Mouse (Mus musculus): Measurements from ENCODE around the gene Scgb2b2. TPM values are rescaled to one million over a fixed set of nuclear protein-coding genes. Genes with fewer than 3 reads are reported as not detected.

The Scgb2b2 gene
- polyA plus RNA-seq (2012; rRNA removed), result not detected in 2 replicates

DNA sequence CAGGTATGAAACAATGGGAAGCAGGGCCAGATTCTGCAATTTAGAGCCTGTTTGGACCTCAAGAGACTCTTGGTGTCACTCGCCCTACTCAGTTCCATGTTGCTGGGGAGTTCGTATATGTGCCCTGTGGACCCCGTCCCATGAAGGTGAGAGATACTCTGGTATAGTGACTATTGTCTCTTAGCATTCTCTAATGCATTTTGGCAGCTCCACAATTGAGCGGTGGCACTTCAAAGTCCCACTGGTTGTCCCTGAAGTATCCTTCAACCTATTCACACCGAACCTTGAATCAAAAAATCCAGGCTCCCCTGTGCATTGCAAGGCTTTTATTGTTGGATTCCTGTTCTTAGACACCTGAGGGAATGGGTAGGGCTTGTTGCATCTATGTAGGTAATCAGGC lies at the start of gene Scgb2b2:
Gene Scgb2b2, plus strand, starts transcription at position 301 of the 400 bp plus-strand sequence.
- DNase-seq (ENCODE audit: low read depth), result no peak

DNA sequence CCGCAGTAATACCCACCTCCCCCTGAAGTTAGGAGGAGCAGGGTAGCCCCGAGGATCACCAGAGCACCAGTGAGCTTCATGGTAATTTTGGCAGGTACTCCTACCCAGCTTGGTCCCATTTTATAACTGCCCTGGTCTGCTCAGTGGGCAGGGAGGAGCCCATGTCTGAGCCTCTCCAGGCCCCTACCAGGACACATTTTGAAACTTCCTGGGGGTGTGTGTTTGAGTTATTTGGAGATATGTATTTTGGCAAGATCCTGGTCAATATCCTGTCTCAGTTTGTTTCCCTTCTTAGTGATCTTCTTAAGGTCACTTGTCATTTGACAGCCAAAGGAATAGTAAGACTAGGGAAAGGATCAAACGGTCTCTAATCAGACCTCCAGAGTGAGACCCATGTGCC lies 1.4 kb downstream of the Scgb2b2 start, which contains the start of gene Scgb1b2:
Gene Scgb1b2, minus strand, starts transcription at position 101 of the 400 bp plus-strand sequence.
- DNase-seq (ENCODE audit: low read depth), result no peak

Other genes with a start within 250 kb of the Scgb2b2 start
- gene Fxyd5, start 248.0 kb upstream of the Scgb2b2 start, polyA plus RNA-seq (2012; rRNA removed), result 61.5 and 84.3 TPM in 2 replicates
- gene Fxyd7, start 239.0 kb upstream of the Scgb2b2 start, polyA plus RNA-seq (2012; rRNA removed), result 3.9 and 5.0 TPM in 2 replicates
- 218 and 301 TPM in 2 replicates for gene Fxyd1, start 233.3 kb upstream of the Scgb2b2 start, polyA plus RNA-seq (2012; rRNA removed)
- 5.4 and 6.9 TPM in 2 replicates for gene Lgi4, start 231.2 kb upstream of the Scgb2b2 start, polyA plus RNA-seq (2012; rRNA removed)
- gene Fxyd3, start 213.8 kb upstream of the Scgb2b2 start, polyA plus RNA-seq (2012; rRNA removed), result 49.4 and 80.0 TPM in 2 replicates
- gene Hpn, start 175.2 kb upstream of the Scgb2b2 start, polyA plus RNA-seq (2012; rRNA removed), result 27.8 and 32.4 TPM in 2 replicates
- gene Scn1b, start 163.5 kb upstream of the Scgb2b2 start, polyA plus RNA-seq (2012; rRNA removed), result 30.3 and 42.4 TPM in 2 replicates
- 60.3 and 80.0 TPM in 2 replicates for gene Gramd1a, start 134.6 kb upstream of the Scgb2b2 start, polyA plus RNA-seq (2012; rRNA removed)
- gene Scgb1b2, start 1.3 kb downstream of the Scgb2b2 start, polyA plus RNA-seq (2012; rRNA removed), result not detected in 2 replicates
- not detected in 2 replicates for gene Scgb2b3, start 71.6 kb downstream of the Scgb2b2 start, polyA plus RNA-seq (2012; rRNA removed)
- gene Scgb1b3, start 85.1 kb downstream of the Scgb2b2 start, polyA plus RNA-seq (2012; rRNA removed), result not detected in 2 replicates